Mouse (Mus musculus): Measurements from ENCODE around the gene Prkag1. TPM values are rescaled to one million over a fixed set of nuclear protein-coding genes. Genes with fewer than 3 reads are reported as not detected.
A peak's percentile ranks its signal among the peaks of the same experiment; 100 is the strongest.
"Not testable (repeated sequence)": the region's sequence is repeated elsewhere in the genome, so short reads cannot be mapped to it uniquely, and the experiment has no call there.

The Prkag1 gene
- polyA plus RNA-seq, 1 experiment from 2014 or later, result 47.4 TPM

- 90% methylated on average over 4 of the region's 4 CpGs for WGBS (ENCODE audit: insufficient replicate concordance)
These were observed 10.4 kb downstream of the Prkag1 start for GRCm38 (mm10) chr15:98820937-98821336.

GRCm38 (mm10) chr15:98818171-98818570 is 13.2 kb downstream of the Prkag1 start:
- Histone ChIP-seq H3K4me3 (ENCODE audit: low read depth, low read length) (no peak overlapping the region), H3K9ac (replicated peaks) (no peak overlapping the region), H3K36me3 (replicated peaks; ENCODE audit: insufficient read depth, low read length) (peaks cover 66% of the 10 kb centered on the region), H3K9me3 (ENCODE audit: low read length) (no peaks in the 10 kb centered on the region), H3K27ac (ENCODE audit: low read depth) (no peak overlapping the region), H3K4me1 (ENCODE audit: insufficient read depth) (no peaks in the 10 kb centered on the region), H3K4me2 (ENCODE audit: low read depth, low read length) (no peak overlapping the region), H3K27me3 (ENCODE audit: insufficient read depth, low read length) (no peaks in the 10 kb centered on the region)
- TF ChIP-seq EP300 (IDR thresholded peaks at IDR 0.05; ENCODE audit: low read depth) (no peak), CTCF (IDR thresholded peaks at IDR 0.05; ENCODE audit: low read depth) (no peak)
- ATAC-seq (no peak), DNase-seq (no peak)
- WGBS (ENCODE audit: insufficient replicate concordance), result 88% methylated on average over 7 of the region's 7 CpGs

More at GRCm38 (mm10) chr15:98820937-98821336, 10.4 kb downstream of the Prkag1 start:
- TF ChIP-seq CTCF (IDR thresholded peaks at IDR 0.05; ENCODE audit: low read depth), result no peak
- no peak for TF ChIP-seq EP300 (IDR thresholded peaks at IDR 0.05; ENCODE audit: low read depth)
- H3K4me2 ChIP-seq (ENCODE audit: low read depth, low read length), result no peak overlapping the region
- H3K4me3 ChIP-seq (ENCODE audit: low read depth, low read length), result no peak overlapping the region
- no peaks in the 10 kb centered on the region for H3K4me1 ChIP-seq (ENCODE audit: insufficient read depth)
- H3K27me3 ChIP-seq (ENCODE audit: insufficient read depth, low read length), result no peaks in the 10 kb centered on the region
- H3K9me3 ChIP-seq (ENCODE audit: low read length), result no peaks in the 10 kb centered on the region
- peaks cover 67% of the 10 kb centered on the region for H3K36me3 ChIP-seq (replicated peaks; ENCODE audit: insufficient read depth, low read length)
- DNase-seq, result no peak
- ATAC-seq, result no peak
- no peak overlapping the region for H3K27ac ChIP-seq (ENCODE audit: low read depth)
- no peak overlapping the region for H3K9ac ChIP-seq (replicated peaks)

- DNase-seq (no peak), ATAC-seq (no peak)
- 0 out of 2 replicates have a peak, but pooled peaks cover 3% of the 10 kb centered on the region for H3K4me1 ChIP-seq (ENCODE audit: insufficient read depth)
- H3K4me2 ChIP-seq (ENCODE audit: low read depth, low read length), result no peak overlapping the region
- H3K9me3 ChIP-seq (ENCODE audit: low read length), result no peaks in the 10 kb centered on the region
- peaks cover 46% of the 10 kb centered on the region for H3K36me3 ChIP-seq (replicated peaks; ENCODE audit: insufficient read depth, low read length)
- H3K9ac ChIP-seq (replicated peaks), result no peak overlapping the region
- TF ChIP-seq EP300 (IDR thresholded peaks at IDR 0.05; ENCODE audit: low read depth) (no peak), CTCF (IDR thresholded peaks at IDR 0.05; ENCODE audit: low read depth) (no peak)
- 83% methylated on average over 20 of the region's 20 CpGs for WGBS (ENCODE audit: insufficient replicate concordance)
- H3K27me3 ChIP-seq (ENCODE audit: insufficient read depth, low read length), result peaks cover 22% of the 10 kb centered on the region
- H3K4me3 ChIP-seq (ENCODE audit: low read depth, low read length), result no peak overlapping the region
- no peak overlapping the region for H3K27ac ChIP-seq (ENCODE audit: low read depth)
These were observed 18.4 kb downstream of the Prkag1 start for GRCm38 (mm10) chr15:98812741-98813424.

- ATAC-seq; H3K9me3 ChIP-seq (ENCODE audit: low read length); H3K4me3 ChIP-seq (ENCODE audit: low read depth, low read length); H3K4me2 ChIP-seq (ENCODE audit: low read depth, low read length); H3K27ac ChIP-seq (ENCODE audit: low read depth); DNase-seq; H3K9ac ChIP-seq (replicated peaks): not testable (repeated sequence)
- 77% methylated on average over 6 of the region's 6 CpGs for WGBS (ENCODE audit: insufficient replicate concordance)
- TF ChIP-seq CTCF (IDR thresholded peaks at IDR 0.05; ENCODE audit: low read depth), result peak; percentile 19; the same call in 1 of the 2 replicates
- Histone ChIP-seq H3K27me3 (ENCODE audit: insufficient read depth, low read length) (peaks cover 49% of the 10 kb centered on the region), H3K36me3 (replicated peaks; ENCODE audit: insufficient read depth, low read length) (peaks cover 30% of the 10 kb centered on the region), H3K4me1 (ENCODE audit: insufficient read depth) (peaks cover 22% of the 10 kb centered on the region)
These were observed 21.1 kb downstream of the Prkag1 start for GRCm38 (mm10) chr15:98810212-98810611.

- Histone ChIP-seq H3K27ac (ENCODE audit: low read depth) (no peak within 1 kb of the TSS), H3K9ac (replicated peaks) (no peak within 1 kb of the TSS), H3K9me3 (ENCODE audit: low read length) (no peaks in the 10 kb centered on the region), H3K4me1 (ENCODE audit: insufficient read depth) (peaks cover 22% of the 10 kb centered on the region), H3K36me3 (replicated peaks; ENCODE audit: insufficient read depth, low read length) (peaks cover 24% of the 10 kb centered on the region), H3K4me2 (ENCODE audit: low read depth, low read length) (no peak within 1 kb of the TSS), H3K27me3 (ENCODE audit: insufficient read depth, low read length) (peaks cover 57% of the 10 kb centered on the region), H3K4me3 (ENCODE audit: low read depth, low read length) (peak within 1 kb of the TSS; percentile 21)
- ATAC-seq (no peak), DNase-seq (no peak)
- WGBS (ENCODE audit: insufficient replicate concordance), result 63% methylated on average over 3 of the region's 3 CpGs
- TF ChIP-seq EP300 (IDR thresholded peaks at IDR 0.05; ENCODE audit: low read depth) (no peak), CTCF (IDR thresholded peaks at IDR 0.05; ENCODE audit: low read depth) (no peak)
These were observed 21.9 kb downstream of the Prkag1 start, which contains the start of gene Ddn for GRCm38 (mm10) chr15:98809390-98809789. Gene Ddn, minus strand, starts transcription at chr15:98809490.

- no peak for ATAC-seq
These were observed 22.6 kb downstream of the Prkag1 start for GRCm38 (mm10) chr15:98808651-98809134.

More at GRCm38 (mm10) chr15:98808651-98809134, 22.6 kb downstream of the Prkag1 start:
- no peak for DNase-seq
- Histone ChIP-seq H3K4me1 (ENCODE audit: insufficient read depth) (peaks cover 24% of the 10 kb centered on the region), H3K4me3 (ENCODE audit: low read depth, low read length) (0 out of 2 replicates have a peak overlapping the region, but pooled peaks have one; percentile 21), H3K9me3 (ENCODE audit: low read length) (no peaks in the 10 kb centered on the region), H3K27ac (ENCODE audit: low read depth) (no peak overlapping the region), H3K9ac (replicated peaks) (no peak overlapping the region), H3K27me3 (ENCODE audit: insufficient read depth, low read length) (peaks cover 64% of the 10 kb centered on the region), H3K4me2 (ENCODE audit: low read depth, low read length) (no peak overlapping the region), H3K36me3 (replicated peaks; ENCODE audit: insufficient read depth, low read length) (peaks cover 17% of the 10 kb centered on the region)
- TF ChIP-seq EP300 (IDR thresholded peaks at IDR 0.05; ENCODE audit: low read depth), result no peak
- 21% methylated on average over 6 of the region's 6 CpGs for WGBS (ENCODE audit: insufficient replicate concordance)

All from liver, postnatal 0 days (tissue).